Mouse (Mus musculus) embryo, embryonic 9.5 days (tissue): ENCODE measurements around the gene Gprc5a.
A peak's percentile ranks its signal among the peaks of the same experiment; 100 is the strongest.

ENCODE experiments used
- DNase-seq: peaks from one replicate; pipeline ENCODE4 v3.0.0-alpha.2; 2017; ENCODE audit errors: extremely low spot score

Gene Gprc5a

GRCm38 (mm10) chr6:135074405-135074947 lies 9.0 kb downstream of the Gprc5a start:
- no peak for DNase-seq

GRCm38 (mm10) chr6:135076202-135076601 lies 10.8 kb downstream of the Gprc5a start:
- peak; percentile 40 for DNase-seq

GRCm38 (mm10) chr6:135078420-135078819 lies 13.0 kb downstream of the Gprc5a start:
- no peak for DNase-seq

- no peak for DNase-seq
Measured at GRCm38 (mm10) chr6:135083991-135084502, 18.6 kb downstream of the Gprc5a start.

- no peak for DNase-seq
Measured at GRCm38 (mm10) chr6:135085703-135086102, 20.3 kb downstream of the Gprc5a start.

- DNase-seq = peak; percentile 84
Measured at GRCm38 (mm10) chr6:135087721-135088451, 22.4 kb downstream of the Gprc5a start.

GRCm38 (mm10) chr6:135089786-135090185 lies 24.3 kb downstream of the Gprc5a start:
- DNase-seq = no peak

GRCm38 (mm10) chr6:135090661-135091060 lies 25.2 kb downstream of the Gprc5a start:
- no peak for DNase-seq

- no peak for DNase-seq
Measured at GRCm38 (mm10) chr6:135092798-135093470, 27.5 kb downstream of the Gprc5a start.

GRCm38 (mm10) chr6:135100787-135101472 lies 35.5 kb downstream of the Gprc5a start:
- no peak for DNase-seq

- DNase-seq = no peak
Measured at GRCm38 (mm10) chr6:135102736-135103303, 37.4 kb downstream of the Gprc5a start.

- no peak for DNase-seq
Measured at GRCm38 (mm10) chr6:135107014-135107413, 41.6 kb downstream of the Gprc5a start.

- DNase-seq = no peak
Measured at GRCm38 (mm10) chr6:135112411-135113113, 47.1 kb downstream of the Gprc5a start.

- peak; percentile 17 for DNase-seq
Measured at GRCm38 (mm10) chr6:135113114-135113436, 47.6 kb downstream of the Gprc5a start.

- no peak for DNase-seq
Measured at GRCm38 (mm10) chr6:135116479-135116878, 51.0 kb downstream of the Gprc5a start.

GRCm38 (mm10) chr6:135118183-135118582 lies 52.7 kb downstream of the Gprc5a start, which contains the start of gene Gprc5d:
Gene Gprc5d (minus strand): TSS chr6:135118283.
- DNase-seq = no peak

GRCm38 (mm10) chr6:135124755-135125380 lies 59.4 kb downstream of the Gprc5a start:
- DNase-seq = no peak

- DNase-seq = no peak
Measured at GRCm38 (mm10) chr6:135133086-135133485, 67.6 kb downstream of the Gprc5a start.

- no peak for DNase-seq
Measured at GRCm38 (mm10) chr6:135133486-135133885, 68.0 kb downstream of the Gprc5a start.
